Mouse (Mus musculus) limb, embryonic 10.5 days (tissue): ENCODE measurements around the gene Bin2. TPM values are rescaled to one million over a fixed set of nuclear protein-coding genes. Genes with fewer than 3 reads are reported as not detected.
"Not testable (repeated sequence)": the region's sequence is repeated elsewhere in the genome, so short reads cannot be mapped to it uniquely, and the experiment has no call there.

Experiments used
- DNase-seq: peaks from one replicate; pipeline ENCODE4 v3.0.0-alpha.2; 2017; ENCODE audit warnings: low spot score
- H3K27ac ChIP-seq: fragments of 300-500 bp; sonication (generic); 2 replicates; pipeline ENCODE4 v1.5.1; 2016; ENCODE audit warnings: mild to moderate bottlenecking
- H3K27me3 ChIP-seq: fragments of 300-500 bp; sonication (generic); 2 replicates; pipeline ENCODE4 v1.6.1; 2016; ENCODE audit warnings: low read depth, mild to moderate bottlenecking; ENCODE audit not compliant: poor library complexity, severe bottlenecking
- H3K36me3 ChIP-seq: fragments of 300-500 bp; sonication (generic); 2 replicates; pipeline ENCODE4 v1.6.1; 2016; ENCODE audit warnings: mild to moderate bottlenecking, moderate library complexity
- H3K4me1 ChIP-seq: fragments of 300-500 bp; sonication (generic); 2 replicates; pipeline ENCODE4 v1.6.1; 2016
- H3K4me3 ChIP-seq: fragments of 300-500 bp; sonication (generic); 2 replicates; pipeline ENCODE4 v1.5.1; 2016; ENCODE audit warnings: mild to moderate bottlenecking, moderate library complexity
- H3K9me3 ChIP-seq: fragments of 300-500 bp; sonication (generic); replicated peaks from 2 replicates; pipeline ENCODE4 v1.6.1; 2016; ENCODE audit warnings: mild to moderate bottlenecking
- WGBS: fragments of 180-500 bp; shearing (Covaris S2); methylation state at CpG from one replicate; pipeline ENCODE4 v1.1.7; 2016; 5-methylcytosine and 5-hydroxymethylcytosine counted together
- polyA plus RNA-seq: library from polyadenylated mRNA; unstranded; fragments of >200 nt; fragmentation: Nextera tagmentation; extraction: Ambion mirVana; gene quantifications from 2 replicates; pipeline ENCODE4 v1.2.1, GENCODE M21; 2016

Gene Bin2
- polyA plus RNA-seq, 1 experiment from 2014 or later: 2.6 TPM

DNA sequence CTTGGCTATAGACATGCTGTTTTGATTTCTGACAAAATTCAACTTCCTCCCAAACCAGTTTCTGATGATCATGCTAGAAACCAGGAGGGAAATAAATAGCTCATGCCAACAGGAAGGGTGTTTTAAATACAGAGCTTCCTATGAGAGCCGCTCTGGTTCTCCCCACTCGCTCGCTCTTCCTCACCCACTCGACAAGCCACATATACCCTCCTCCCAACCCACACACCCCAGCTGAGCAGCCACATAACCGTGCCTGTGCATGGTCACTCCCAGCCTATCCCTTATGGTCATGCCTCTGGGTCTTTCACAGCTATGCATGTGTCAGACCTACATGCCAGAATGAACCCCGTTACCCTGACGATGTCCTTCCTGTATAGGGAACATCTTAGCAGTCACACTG is 47.2 kb downstream of the Bin2 start:
- Histone ChIP-seq H3K4me3 (no peak overlapping the region), H3K27me3 (no peaks in the 10 kb centered on the region), H3K4me1 (peaks cover 9% of the 10 kb centered on the region; the same call in 1 of the 2 replicates), H3K27ac (no peak overlapping the region), H3K36me3 (peaks cover 37% of the 10 kb centered on the region), H3K9me3 (no peaks in the 10 kb centered on the region)
- no peak for DNase-seq
- 88% methylated on average over 7 of the region's 7 CpGs for WGBS

- H3K27ac ChIP-seq, H3K4me3 ChIP-seq, H3K9me3 ChIP-seq, H3K27me3 ChIP-seq, DNase-seq: not testable (repeated sequence)
- Histone ChIP-seq H3K4me1 (peaks cover 13% of the 10 kb centered on the region), H3K36me3 (peaks cover 41% of the 10 kb centered on the region)
- WGBS: 74% methylated on average over 9 of the region's 9 CpGs
Measured at GRCm38 (mm10) chr15:100621671-100622070, 47.7 kb downstream of the Bin2 start.

- H3K27me3 ChIP-seq: peaks cover 5% of the 10 kb centered on the region
- no peak for DNase-seq
- H3K4me3 ChIP-seq: no peak overlapping the region
- no peaks in the 10 kb centered on the region for H3K9me3 ChIP-seq
- WGBS: 92% methylated on average over 7 of the region's 7 CpGs
- H3K27ac ChIP-seq: no peak overlapping the region
- H3K4me1 ChIP-seq: peaks cover 15% of the 10 kb centered on the region
- H3K36me3 ChIP-seq: peaks cover 41% of the 10 kb centered on the region
Measured at GRCm38 (mm10) chr15:100619200-100619599, 50.2 kb downstream of the Bin2 start.

DNA sequence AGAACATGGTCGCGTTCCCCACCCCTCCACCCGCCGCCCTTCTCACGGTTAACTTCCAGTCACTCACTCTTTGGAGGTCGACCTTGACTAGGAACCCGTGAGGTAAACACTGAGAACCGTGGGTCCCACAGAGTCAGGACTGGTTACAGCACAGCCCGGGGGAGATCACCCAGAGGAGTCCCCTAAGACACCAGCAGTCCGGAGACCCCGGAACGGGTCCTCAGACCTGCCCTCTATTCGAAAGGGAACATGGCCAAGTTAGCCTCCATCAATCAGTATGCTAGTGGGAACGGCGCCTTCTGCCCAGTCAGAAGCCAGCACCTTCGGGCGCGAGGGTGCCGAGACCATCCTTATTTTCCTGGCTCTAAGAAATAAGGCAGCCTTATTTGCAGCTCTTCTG is 53.1 kb downstream of the Bin2 start:
- under 1% methylated on average over 19 of the region's 19 CpGs for WGBS
- peak overlapping the region; percentile 97 for H3K27ac ChIP-seq
- no peak for DNase-seq
- peaks cover 23% of the 10 kb centered on the region for H3K4me1 ChIP-seq
- peak overlapping the region; percentile 97 for H3K4me3 ChIP-seq
- H3K36me3 ChIP-seq: peaks cover 41% of the 10 kb centered on the region
- H3K27me3 ChIP-seq: peaks cover 17% of the 10 kb centered on the region
- H3K9me3 ChIP-seq: no peaks in the 10 kb centered on the region

DNA sequence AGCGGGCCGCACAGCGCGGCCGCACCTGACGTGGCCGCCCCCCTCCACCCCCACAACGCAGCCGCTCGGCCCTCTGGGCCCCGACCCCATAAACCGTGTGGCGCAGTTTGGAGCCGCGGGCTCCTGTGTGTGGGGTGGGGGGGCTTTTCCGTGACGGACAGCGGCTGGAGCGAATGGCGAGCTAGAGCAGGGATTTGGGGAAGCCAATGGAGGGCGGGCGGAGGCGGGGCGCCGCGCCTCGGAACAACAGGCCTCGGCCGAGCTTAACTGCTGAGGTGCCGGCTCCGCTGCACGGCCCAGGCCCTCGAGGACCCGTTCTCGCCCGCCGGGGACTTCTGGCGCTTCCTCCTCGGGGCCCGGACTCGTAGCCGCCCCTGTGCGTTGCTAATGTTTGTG is 53.5 kb downstream of the Bin2 start:
- Histone ChIP-seq H3K9me3 (no peaks in the 10 kb centered on the region), H3K4me1 (peaks cover 23% of the 10 kb centered on the region)

GRCm38 (mm10) chr15:100614996-100615824 is 54.1 kb downstream of the Bin2 start, which contains the start of gene Dazap2:
Gene Dazap2, plus strand, starts transcription at chr15:100615349.
- H3K27ac ChIP-seq: peak within 1 kb of the TSS; percentile 97
- peak within 1 kb of the TSS; percentile 97 for H3K4me3 ChIP-seq
- peaks cover 33% of the 10 kb centered on the region for H3K36me3 ChIP-seq
- no peaks in the 10 kb centered on the region for H3K9me3 ChIP-seq
- under 1% methylated on average over 99 of the region's 99 CpGs for whole genome bisulfite sequencing
- H3K27me3 ChIP-seq: peaks cover 17% of the 10 kb centered on the region
- peaks cover 23% of the 10 kb centered on the region for H3K4me1 ChIP-seq
- peak; percentile 99 for DNase-seq

More for the DNA sequence above, 53.5 kb downstream of the Bin2 start:
- H3K27ac ChIP-seq: peak overlapping the region; percentile 97
- peaks cover 17% of the 10 kb centered on the region for H3K27me3 ChIP-seq
- H3K4me3 ChIP-seq: peak overlapping the region; percentile 97
- peaks cover 39% of the 10 kb centered on the region for H3K36me3 ChIP-seq
- 1% methylated on average over 43 of the region's 43 CpGs for WGBS
- peak; percentile 93 for DNase-seq

- H3K27me3 ChIP-seq: peaks cover 17% of the 10 kb centered on the region
- H3K4me1 ChIP-seq: peaks cover 23% of the 10 kb centered on the region
- 11% methylated on average over 43 of the region's 43 CpGs for WGBS
- H3K9me3 ChIP-seq: no peaks in the 10 kb centered on the region
- DNase-seq: peak; percentile 42
- H3K4me3 ChIP-seq: peak overlapping the region; percentile 97
- peak overlapping the region; percentile 97 for H3K27ac ChIP-seq
- H3K36me3 ChIP-seq: peaks cover 25% of the 10 kb centered on the region
Measured at GRCm38 (mm10) chr15:100614218-100614995, 54.9 kb downstream of the Bin2 start.

GRCm38 (mm10) chr15:100613584-100613983 is 55.8 kb downstream of the Bin2 start:
- Histone ChIP-seq H3K27me3 (peaks cover 17% of the 10 kb centered on the region), H3K4me3 (peak overlapping the region; percentile 25; the same call in 1 of the 2 replicates), H3K36me3 (peaks cover 17% of the 10 kb centered on the region), H3K27ac (no peak overlapping the region), H3K4me1 (peaks cover 23% of the 10 kb centered on the region), H3K9me3 (no peaks in the 10 kb centered on the region)
- peak; percentile 83 for DNase-seq
- 10% methylated on average over 16 of the region's 16 CpGs for WGBS

DNA sequence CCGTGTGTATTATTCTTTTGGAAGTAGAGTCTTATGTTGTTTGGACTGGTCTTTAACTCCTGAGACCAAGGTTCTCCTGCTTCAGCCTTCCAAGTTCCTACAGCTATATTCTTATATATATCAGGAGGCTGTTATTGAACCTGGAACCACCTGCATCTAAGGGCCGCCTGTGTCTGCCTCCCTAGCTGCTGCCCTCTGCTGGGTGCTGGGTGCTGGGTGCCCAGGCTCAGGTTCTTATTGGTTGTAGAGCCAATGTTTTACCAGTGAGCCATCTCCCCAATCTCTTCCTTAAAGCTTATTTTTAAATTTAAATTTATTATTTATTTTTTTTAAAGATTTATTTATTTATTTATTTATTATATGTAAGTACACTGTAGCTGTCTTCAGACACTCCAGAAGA is 56.9 kb downstream of the Bin2 start:
- DNase-seq: no peak
- no peak overlapping the region for H3K27ac ChIP-seq
- no peak overlapping the region for H3K4me3 ChIP-seq
- no peaks in the 10 kb centered on the region for H3K9me3 ChIP-seq
- peaks cover 17% of the 10 kb centered on the region for H3K27me3 ChIP-seq
- WGBS: 81% methylated on average over 2 of the region's 2 CpGs
- H3K36me3 ChIP-seq: peaks cover 5% of the 10 kb centered on the region
- H3K4me1 ChIP-seq: peaks cover 23% of the 10 kb centered on the region

GRCm38 (mm10) chr15:100611951-100612350 is 57.4 kb downstream of the Bin2 start:
- Histone ChIP-seq H3K4me3 (no peak overlapping the region), H3K4me1 (peaks cover 23% of the 10 kb centered on the region), H3K27ac (no peak overlapping the region), H3K36me3 (0 out of 2 replicates have a peak, but pooled peaks cover 1% of the 10 kb centered on the region), H3K27me3 (peaks cover 17% of the 10 kb centered on the region), H3K9me3 (no peaks in the 10 kb centered on the region)
- WGBS: 86% methylated on average over 7 of the region's 7 CpGs
- no peak for DNase-seq

DNA sequence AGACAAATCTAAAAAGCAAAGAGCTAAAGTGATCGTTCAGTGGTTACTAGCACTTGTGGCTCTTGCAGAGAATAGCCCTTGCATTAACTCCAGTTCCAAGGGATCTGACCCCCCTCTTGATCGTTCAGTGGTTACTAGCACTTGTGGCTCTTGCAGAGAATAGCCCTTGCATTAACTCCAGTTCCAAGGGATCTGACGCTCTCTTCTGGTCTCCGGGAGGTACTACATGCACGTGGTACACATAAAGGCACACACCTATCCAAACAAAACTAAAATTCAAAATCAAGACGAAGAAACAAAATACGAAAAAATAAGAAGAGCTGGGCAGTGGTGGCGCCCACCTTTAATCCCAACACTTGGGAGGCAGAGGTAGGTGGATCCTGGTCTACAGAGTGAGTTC is 62.7 kb downstream of the Bin2 start:
- not testable (repeated sequence) for H3K27ac ChIP-seq, H3K4me3 ChIP-seq, DNase-seq, H3K4me1 ChIP-seq, H3K36me3 ChIP-seq, H3K9me3 ChIP-seq
- H3K27me3 ChIP-seq: peaks cover 43% of the 10 kb centered on the region
- WGBS: 91% methylated on average over 8 of the region's 8 CpGs

DNA sequence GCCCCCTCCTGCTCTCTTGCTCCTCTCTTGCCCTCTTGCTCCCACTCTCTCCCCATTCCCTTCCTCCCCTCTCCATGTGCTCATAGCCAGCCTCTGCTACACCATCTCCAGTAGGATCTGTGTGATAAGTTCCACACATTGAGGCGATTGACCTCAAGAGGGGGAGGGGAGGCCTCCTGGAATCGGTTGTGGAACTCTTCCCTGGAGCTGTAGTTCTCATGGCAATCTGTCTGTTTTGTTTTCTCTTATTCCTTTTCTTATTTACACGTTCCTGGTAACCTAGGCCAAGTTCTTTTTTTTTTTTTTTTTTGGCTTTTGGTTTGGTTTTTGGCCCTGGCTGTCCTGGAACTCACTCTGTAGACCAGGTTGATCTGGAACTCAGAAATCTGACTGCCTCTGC is 67.7 kb downstream of the Bin2 start:
- H3K9me3 ChIP-seq: no peaks in the 10 kb centered on the region
- peaks cover 34% of the 10 kb centered on the region for H3K4me1 ChIP-seq
- no peak overlapping the region for H3K4me3 ChIP-seq
- peaks cover 91% of the 10 kb centered on the region for H3K27me3 ChIP-seq
- DNase-seq: no peak
- no peak overlapping the region for H3K27ac ChIP-seq
- WGBS: 43% methylated on average over 3 of the region's 3 CpGs
- H3K36me3 ChIP-seq: no peaks in the 10 kb centered on the region
